Mouse (Mus musculus) embryo, embryonic 10 days (tissue): ENCODE measurements around the gene Amigo2.

Experiments
- DNase-seq: peaks from one replicate; pipeline ENCODE4 v3.0.0-alpha.2; 2015; ENCODE audit warnings: low spot score

The Amigo2 gene

DNA sequence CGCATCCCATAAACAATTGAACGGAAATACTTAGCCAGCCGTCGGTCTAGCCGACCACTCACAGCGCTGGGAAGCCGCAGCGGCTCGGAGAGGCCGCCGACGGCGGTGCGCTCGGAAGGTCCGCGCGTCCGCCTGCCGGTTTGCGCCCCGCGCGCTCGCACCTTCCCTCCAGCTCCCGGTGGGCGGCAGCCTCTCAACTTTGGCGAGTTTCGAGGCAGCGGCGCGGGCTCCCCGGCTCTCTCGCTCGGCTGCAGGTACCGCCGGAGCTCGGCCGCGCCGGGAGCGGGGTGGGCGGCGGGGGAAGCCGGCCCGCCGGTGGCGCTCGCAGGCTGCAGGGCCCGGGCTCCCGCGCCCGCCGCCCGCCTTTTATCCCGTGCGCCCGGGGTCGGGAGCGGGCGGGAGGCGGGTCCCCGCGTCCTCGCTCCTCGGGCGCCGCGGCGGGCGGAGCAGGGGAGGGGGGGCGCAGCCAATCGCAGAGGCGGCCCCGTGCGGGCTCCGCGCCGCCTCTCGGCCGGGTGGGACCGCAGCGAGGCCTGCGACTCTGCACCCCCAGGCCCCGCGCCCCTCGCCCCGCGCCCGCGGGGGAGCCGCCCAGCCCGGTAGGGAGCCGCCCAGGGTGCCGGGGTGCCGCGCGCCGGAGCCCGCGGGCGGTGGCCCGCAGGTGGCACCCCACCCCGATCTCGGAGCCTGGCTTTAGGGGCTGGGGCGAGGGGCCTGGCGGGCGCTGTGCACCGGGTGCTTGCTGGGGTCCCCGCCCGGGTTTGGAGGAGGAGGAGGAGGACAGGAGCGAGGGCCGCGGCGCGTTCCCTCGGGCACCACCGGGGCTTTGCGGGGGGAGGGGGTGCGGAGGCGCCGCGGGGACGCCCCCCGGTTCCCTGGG lies at the start of gene Amigo2, which contains the start of gene Pced1b:
Amigo2 (minus strand) TSS at position 377 of the 880 bp plus-strand sequence.
Pced1b (plus strand) TSS at position 197 of the 880 bp plus-strand sequence.
- DNase-seq, result peak; percentile 62

DNA sequence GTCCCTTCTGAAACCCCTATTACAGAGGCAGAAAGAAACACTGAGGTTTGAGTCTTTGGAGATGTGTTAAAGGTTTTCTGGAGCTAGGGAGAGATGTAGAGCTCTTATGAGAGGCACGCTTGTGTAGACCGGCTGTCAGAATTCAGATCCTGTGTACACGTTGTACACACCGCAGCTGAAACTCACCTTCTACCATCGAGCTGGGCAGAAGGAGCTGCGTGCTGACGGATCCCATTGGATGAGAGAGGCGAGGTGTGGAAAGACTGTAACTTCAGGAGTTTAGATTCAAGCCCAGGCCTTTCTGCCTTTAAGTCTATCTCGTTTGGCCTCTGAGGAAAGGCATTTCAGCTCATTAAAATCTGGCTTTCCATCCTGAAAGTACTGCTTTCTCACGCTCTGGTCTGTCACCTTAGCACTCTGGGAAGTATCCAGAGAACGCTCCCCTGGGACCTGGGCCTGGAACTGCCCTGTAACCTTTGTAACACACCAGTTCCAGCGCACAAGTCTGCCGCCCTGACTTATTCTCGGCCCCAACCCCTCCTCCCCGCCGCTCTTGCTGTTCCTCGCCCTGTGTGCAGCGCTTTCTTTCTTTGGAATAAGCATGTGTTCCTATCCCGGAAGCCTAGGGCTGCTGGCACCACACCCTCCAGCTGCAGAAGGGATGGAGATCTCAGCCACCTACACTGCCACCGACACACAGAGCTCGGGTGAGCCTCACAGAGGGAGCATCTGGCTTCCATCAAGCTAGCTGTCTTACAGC lies 44.4 kb upstream of the Amigo2 start:
- DNase-seq, result peak; percentile 32

DNA sequence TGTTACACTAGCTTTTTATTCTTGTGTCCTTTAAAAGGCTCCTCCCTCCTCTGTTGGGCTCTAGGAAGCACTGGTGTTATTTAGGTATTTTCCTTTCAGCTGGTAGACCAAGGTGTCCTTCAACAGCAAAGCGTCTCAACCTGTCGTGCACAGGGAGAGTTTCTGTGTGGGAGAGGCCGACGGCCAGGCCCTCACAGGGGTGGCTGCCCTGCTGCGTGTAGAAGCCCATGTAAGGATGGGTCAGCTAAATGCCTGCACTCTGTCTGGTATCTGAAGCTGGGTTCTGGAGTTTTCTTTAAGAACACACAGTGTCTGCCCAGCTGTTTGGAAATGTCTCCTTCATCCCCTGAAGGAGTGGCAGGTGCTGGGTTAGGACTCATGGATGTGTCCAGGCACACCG lies 43.3 kb upstream of the Amigo2 start:
- DNase-seq, result no peak

DNA sequence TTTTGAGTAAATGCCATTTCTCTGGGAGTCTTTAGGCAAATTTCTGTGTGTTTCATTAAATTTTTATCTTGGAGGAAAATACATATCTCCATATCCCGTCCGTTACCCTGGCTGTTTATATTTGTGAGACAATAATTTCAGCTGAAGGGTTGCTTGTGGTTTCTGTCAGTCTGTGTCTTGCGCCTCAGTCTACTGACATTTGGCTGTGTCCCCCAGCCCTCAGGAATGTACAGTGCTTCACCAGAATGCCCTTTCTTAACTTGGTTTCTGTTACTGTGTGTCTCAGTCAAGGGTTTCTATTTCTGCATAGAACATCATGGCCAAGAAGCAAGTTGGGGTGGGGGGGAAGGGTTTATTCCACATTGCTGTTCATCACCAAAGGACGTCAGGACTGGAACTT lies 42.1 kb upstream of the Amigo2 start:
- no peak for DNase-seq

DNA sequence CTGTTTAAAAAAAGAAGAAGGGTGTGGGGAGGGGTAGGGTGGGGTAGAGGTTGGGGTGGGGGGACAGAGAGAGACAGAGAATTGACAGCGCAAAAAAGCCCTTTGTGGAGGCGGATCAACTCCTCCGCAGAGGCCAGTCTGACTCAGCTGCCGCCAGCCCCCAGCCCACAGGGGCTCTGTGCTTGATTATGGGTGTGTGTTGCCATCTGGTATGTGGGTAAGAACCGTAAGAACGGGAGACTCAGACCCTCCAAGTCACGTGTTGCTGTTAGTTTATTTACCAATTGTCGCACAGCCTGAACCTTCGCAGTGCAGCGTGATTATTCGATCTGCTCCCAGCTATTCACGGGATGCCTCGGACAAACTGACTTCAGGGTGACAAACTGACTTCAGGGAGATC lies 41.6 kb upstream of the Amigo2 start:
- DNase-seq, result no peak

DNA sequence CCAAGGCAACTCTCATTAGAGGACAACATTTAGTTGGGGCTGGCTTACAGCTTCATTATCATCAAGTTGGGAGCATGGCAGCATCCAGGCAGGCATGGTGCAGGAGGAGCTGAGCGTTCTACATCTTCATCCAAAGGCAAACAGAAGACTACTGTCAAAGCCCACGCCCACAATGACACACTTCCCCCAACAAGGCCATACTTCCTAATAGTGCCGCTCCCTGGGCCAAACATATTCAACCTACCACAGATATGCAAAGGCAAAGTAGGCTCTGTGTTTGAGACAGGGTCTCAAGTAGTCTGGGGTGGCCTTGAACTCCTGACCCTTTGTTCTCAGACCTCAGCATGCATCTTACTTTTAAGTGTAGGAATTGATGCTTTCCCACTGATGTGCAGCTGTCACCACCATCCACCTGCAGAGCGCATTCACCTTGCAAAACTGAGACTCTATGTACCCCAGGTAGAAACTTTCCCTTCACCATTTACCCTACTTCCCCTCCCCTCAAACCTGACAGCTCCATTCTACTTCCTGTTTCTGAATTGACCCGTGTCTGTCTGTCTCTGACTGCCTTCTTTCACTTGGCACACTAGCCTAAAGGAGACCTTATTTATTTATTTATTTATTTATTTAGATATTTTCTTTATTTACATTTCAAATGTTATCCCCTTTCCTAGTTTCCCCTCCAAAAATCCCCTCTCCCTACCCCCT lies 40.5 kb upstream of the Amigo2 start:
- no peak for DNase-seq

DNA sequence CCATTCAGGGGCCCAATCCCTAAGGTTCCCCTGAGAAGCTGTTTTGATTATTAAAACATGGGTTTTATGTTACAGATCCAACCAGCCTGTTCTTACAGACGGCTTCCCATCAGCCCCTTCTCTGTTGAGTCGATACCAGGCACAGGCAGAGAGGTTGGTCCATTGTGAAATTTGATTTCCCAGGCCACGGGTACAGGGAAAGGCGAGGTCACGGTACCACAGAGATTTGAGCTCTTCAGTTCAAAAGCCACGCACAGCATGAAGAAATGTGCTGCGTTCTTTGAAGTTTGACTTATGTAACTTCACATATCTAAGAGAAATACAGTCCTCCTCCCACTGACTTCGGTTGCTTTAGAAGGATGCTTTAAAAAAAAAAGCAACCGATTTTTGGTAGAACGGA lies 39.6 kb upstream of the Amigo2 start:
- DNase-seq, result no peak

DNA sequence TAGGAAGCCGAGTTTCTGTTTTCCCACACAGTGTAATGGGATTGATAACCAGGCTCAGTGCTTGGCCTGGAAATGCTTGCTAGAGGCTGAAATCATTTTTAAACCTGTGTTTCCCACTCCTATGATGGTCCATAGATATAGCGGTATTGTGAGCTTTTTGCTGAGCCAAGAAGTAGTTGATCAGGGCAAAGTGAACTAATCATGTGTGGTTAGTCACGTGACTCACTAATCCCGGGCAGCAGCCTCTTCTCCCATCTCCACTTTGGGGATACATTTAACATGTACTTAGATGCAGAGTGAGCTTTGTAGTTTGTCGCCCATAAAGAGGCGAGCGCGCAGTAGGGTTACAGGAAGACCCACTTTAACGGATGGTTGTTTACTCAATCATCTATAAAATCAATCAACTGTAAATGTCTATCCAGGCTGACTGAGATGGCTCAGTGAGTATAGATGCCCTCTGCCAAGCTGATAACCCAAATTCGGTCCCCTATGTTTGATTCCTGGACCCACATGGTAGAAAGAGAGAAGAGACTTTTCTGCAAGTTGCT lies 38.7 kb upstream of the Amigo2 start:
- DNase-seq, result no peak

DNA sequence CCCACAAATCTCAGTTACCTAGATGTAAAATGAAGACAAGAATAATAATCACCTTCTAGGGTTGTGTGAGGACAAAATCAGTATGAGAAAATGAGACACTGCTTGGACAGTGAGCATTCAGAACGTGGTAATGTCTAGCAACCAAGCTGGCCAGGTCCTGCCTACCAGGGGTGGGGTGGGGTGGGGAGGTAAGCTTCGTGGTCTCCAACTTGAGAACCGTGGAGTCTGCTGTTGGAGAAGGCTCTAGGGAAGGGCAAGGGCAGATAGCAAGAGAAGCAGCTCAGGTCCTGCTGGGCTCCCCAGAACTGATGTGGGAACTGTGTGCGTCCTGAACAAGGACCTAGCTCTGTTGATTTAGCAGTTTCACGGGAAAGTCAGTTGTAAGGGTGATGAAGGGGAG lies 37.1 kb upstream of the Amigo2 start:
- DNase-seq, result no peak

DNA sequence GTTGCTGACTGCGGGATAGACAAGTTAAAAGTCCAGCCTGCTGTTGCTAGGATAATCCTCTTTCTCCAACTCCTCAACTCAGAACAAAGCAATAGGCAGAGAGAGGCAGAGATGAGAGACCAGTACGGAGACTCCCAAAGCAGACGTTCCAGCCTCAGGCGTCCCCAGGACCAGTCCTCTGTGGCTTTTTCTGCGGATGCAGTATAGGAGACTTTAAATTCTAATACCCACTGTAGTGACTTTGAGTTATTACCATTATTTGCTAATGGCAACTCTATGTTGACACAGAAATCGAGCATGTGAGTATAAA lies 35.4 kb upstream of the Amigo2 start:
- no peak for DNase-seq

DNA sequence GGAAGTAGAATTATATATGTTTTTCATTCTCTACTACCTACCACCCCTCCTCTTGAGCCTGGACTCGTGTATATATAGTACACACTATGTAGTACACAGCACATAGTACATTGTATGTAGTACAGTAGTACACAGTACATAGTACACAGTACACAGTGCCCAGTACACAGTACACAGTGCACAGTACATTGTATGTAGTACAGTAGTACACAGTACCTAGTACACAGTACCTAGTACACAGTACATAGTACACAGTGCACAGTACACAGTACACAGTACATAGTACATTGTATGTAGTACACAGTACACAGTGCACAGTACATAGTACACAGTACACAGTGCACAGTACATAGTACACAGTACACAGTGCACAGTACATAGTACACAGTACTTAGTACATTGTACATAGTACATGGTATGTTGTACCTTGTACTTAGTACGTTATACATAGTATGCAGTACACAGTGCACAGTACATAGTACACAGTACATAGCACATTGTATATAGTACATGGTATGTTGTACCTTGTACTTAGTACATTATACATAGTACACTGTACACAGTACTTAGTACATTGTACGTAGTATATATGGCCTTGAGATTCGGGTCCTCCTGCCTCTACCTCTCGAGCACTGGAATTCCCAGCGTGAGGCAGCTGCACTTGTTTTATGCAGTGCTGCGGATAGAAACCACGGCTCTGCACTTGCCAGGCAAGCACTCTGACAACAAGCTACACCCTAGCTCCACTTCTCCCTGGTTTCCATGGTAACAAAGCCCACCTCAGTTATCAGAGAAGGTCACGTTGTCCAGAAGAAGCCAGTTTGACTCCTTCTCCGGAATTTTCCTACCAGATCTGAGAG lies 34.9 kb upstream of the Amigo2 start:
- peak; percentile 44 for DNase-seq

DNA sequence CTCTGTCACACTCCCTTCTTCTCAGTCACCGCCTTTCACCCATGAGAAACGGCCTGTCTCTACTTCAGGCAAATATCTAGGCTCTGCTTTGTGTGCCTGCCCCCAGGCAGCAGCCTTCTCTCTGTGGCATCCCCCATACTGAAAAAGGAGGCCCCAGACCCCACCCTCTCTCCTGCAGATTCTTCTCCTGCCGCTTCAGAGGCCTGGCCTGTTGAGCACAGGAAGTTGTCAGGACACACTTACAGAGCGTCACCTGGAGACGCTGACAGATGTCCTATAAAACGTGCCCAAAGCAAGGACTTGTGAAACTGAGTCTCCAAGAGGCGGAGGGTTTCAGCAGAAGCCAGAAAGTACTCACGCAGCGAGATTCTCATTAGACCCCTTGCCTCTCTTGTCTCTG lies 33.7 kb upstream of the Amigo2 start:
- no peak for DNase-seq

DNA sequence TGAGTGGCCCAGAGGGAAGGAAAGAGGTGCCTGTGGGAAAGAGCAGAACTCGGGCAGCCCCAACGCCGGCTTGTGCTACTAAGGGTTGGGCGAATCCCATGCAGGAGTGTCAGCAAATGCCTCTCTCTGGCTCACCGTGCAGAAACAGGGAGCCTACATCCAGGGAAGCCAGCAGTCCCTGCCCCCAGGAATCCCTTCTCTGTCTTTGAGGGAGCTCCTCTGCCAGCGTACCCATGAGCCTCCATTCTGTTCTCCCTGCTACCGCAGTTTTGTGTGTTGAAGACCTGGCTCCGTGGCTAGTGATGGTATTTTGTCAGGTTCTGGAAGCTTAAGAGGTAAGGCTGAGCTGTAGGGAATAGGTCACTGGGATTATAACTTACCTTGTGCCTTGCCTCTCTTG lies 33.0 kb upstream of the Amigo2 start:
- no peak for DNase-seq

DNA sequence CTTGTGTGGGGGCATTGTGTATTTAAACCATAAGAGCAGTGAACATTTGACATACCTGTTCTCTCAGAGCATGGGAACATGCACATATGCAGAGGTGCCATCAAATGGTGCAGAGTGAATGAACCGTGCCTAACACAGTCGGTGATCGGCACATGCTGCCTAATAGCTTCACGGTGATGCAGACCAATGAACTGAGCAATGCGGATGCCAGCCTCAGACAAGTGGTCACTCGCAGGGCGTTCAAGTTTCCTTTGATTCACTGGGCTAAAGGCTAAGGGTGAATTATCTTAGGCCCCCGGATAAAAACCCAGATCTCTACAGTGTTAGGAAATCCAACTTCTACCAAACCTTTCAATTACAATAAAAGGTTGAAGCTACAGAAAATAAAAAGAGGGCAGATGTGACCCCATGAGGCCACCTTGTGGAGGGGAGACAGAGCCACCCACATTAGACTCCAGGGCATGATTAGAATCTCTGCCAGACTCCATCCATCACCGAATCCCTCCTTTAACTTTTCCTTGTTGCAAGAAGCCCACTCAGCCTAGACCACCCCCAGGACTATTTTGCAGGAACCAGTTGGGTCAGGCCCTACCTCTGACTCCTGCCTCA lies 31.4 kb upstream of the Amigo2 start:
- DNase-seq, result no peak

DNA sequence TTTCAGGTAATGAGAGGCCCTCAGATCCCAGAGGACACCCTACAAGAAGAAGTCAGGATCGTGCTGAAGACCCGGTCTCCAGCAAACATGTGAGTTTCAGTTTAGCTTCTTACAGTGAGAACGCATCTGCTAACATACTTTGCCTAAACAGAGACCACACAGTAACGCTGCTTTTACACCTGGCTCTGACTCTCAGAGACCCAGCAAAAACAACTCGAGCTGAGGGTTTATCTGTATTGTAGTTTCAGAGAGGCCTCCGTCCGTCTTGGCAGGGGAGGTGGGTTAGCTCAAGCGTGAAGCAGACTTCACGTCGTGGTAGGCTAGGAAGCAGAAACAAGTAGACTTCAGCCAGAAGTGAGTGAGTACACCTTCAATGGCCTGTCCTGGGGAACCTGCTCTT lies 30.2 kb upstream of the Amigo2 start:
- no peak for DNase-seq

DNA sequence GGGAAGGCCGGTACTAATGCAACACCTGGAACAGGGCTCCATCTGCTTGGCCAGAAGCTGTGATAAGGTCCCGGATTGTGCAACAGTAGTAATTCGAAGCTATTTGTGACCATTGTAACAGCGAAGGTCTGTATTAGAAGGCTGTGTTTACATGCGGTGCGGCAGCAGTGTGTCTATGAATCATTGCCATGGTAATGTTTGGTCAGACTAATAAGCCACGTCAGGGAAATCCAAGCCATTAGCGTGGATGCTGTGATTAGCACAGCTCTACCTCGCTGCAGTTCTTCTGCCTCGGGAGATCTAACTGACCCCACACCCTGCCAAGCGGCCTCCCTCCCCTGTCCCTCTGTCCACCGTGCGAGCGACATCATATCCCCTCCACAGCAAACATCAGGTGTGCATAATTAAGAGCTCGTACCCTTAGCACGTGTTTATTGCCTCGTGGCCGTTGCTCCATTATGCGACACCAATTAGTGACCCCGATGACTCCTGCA lies 29.6 kb upstream of the Amigo2 start:
- DNase-seq, result no peak

DNA sequence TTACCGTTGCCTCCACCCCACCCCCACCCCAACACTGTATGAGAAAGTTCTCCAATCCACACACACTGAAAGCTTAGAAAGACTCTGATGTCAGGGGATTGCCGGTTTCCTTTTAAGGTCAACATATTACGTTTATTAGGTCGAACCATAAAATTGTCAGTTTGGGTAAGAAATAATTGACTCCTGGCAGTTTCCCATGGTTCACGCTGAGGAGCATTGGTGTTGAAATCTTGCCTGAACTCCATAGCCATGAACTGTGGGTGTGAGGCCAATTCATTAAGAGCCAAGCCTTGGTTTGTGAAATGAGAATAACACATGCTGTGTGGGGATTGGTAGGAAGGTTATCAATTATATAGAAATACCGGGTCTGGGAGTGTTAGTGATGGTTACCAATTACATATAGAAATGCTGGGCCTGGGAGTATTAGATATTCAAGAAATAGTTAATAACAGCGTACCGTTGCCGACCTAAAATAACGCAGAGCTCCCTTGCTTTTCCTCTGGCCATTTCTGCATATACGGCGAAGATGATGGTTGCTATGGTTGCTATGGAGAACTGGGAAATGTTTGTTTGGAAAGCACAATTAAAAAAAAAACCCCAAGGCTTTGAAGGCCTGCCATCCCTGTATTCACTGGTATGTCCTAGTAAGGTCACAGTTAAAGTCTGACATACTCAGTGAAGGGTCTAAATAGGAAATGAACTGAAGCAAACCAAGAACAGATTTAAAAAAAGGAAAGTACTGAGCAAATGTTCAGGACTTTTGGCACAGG lies 28.7 kb upstream of the Amigo2 start:
- no peak for DNase-seq

DNA sequence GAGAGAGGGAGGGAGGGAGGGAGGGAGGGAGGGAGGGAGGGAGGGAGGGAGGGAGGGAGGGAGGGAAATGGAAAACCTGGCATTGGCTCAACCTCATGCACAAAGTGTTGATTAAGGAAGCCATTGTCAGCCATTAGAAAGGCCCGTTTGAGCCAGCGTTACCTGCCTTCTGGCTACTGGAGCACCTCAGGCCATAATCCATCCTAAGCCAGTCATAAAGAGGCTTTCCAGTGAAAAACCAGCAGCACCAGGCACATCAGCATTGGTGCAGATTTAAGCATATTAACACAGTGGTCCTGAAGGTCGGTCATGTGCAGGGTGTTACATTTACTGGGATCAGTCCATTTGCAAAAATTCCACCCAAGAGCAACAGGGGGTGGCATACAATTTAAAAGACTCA lies 25.7 kb upstream of the Amigo2 start:
- no peak for DNase-seq

DNA sequence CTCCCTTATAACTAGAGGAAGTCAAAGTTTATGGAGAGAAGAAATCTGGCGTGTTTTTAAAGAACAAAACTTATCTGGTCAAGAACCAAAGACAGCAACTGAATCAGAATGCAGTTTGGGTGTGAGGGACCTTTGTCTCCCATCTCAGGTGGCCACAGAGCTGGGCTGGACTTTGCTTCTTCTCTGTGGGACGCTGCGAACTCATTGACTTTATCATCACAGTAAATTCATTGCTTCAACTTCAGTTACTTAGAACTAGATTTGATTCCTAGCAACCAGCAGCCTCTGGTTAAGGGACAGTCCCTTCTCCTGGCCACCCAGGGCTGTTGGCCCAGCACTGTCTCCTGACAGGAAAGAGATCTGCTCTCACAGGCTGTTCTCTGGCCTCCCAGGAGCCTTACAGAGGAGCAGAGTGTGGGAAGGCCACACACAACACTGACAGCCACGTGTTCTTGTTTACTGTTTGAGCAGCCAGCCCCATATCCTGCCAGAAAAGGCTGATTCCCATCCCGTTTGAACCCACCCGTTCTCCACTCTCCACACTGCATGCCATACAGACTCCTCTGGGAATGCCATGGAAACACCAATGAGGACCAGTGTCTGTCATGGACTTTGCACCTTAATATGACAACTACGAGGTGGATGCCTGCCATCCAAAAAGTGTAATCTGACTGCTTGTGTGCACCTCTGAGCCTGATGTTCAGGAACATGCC lies 25.1 kb upstream of the Amigo2 start:
- DNase-seq, result no peak
